Mouse (Mus musculus): ENCODE data around the gene Fut2.

The Fut2 gene

GRCm38 (mm10) chr7:45605704-45606289, 60.4 kb downstream of the Fut2 start:
- DNase-seq (ENCODE audit: low read depth, low spot score), result no peak

- DNase-seq (ENCODE audit: low read depth, low spot score), result no peak
These were observed 67.0 kb downstream of the Fut2 start for GRCm38 (mm10) chr7:45598960-45599879.
